8 mouse cellular contexts compared by ENCODE assay signal in genomic region chr9:110716775-110717174, GRCm38 (mm10). TPM values are rescaled to one million over a fixed set of nuclear protein-coding genes. Genes with fewer than 3 reads are reported as not detected.
DNase-seq lines count a peak whose midpoint lies in the region; ATAC-seq and TF ChIP-seq lines count a peak whose summit lies in the region.

No protein-coding gene starts in this region.

- ATAC-seq in limb, embryonic 12.5 days (ENCODE audit: insufficient number of reproducible peaks, insufficient read depth, low FRiP score, low TSS enrichment, low read depth), result peak; percentile 24; the same call in 1 of the 2 replicates
- ATAC-seq in midbrain, embryonic 13.5 days, result peak; percentile 85

- H3K4me1 ChIP-seq in thymus, adult 2 months (replicated peaks; ENCODE audit: control insufficient read depth, insufficient read depth, low read length), result no peaks in the 10 kb centered on the region
- H3K4me1 ChIP-seq in kidney, adult 2 months (ENCODE audit: control insufficient read depth, insufficient read depth, low read length), result peaks cover 4% of the 10 kb centered on the region; the same call in 1 of the 2 replicates
- H3K4me1 ChIP-seq in limb, embryonic 12.5 days (replicated peaks), result 0 out of 2 replicates have a peak, but pooled peaks cover 5% of the 10 kb centered on the region
- H3K4me1 ChIP-seq in midbrain, embryonic 13.5 days (replicated peaks), result no peaks in the 10 kb centered on the region

- no peaks in the 10 kb centered on the region for H3K27me3 ChIP-seq in thymus, adult 2 months (ENCODE audit: control insufficient read depth, insufficient read depth, low read length)
- no peaks in the 10 kb centered on the region for H3K27me3 ChIP-seq in kidney, adult 2 months (replicated peaks; ENCODE audit: control insufficient read depth, insufficient read depth, low read length)
- H3K27me3 ChIP-seq in limb, embryonic 12.5 days, result no peaks in the 10 kb centered on the region
- no peaks in the 10 kb centered on the region for H3K27me3 ChIP-seq in midbrain, embryonic 13.5 days

- no peak overlapping the region for H3K4me3 ChIP-seq in thymus, adult 2 months (ENCODE audit: control insufficient read depth, insufficient read depth, low read length)
- H3K4me3 ChIP-seq in kidney, adult 2 months (ENCODE audit: insufficient read depth, low read depth, low read length), result no peak overlapping the region
- no peak overlapping the region for H3K4me3 ChIP-seq in limb, embryonic 12.5 days (replicated peaks)
- H3K4me3 ChIP-seq in midbrain, embryonic 13.5 days (replicated peaks), result no peak overlapping the region

- WGBS in thymus, adult 2 months, result 47% methylated on average over 4 of the region's 4 CpGs
- 31% methylated on average over 4 of the region's 4 CpGs for WGBS in kidney, adult 2 months
- WGBS in limb, embryonic 12.5 days, result 32% methylated on average over 4 of the region's 4 CpGs
- WGBS in midbrain, embryonic 13.5 days, result 30% methylated on average over 4 of the region's 4 CpGs

- peaks cover 14% of the 10 kb centered on the region for H3K36me3 ChIP-seq in thymus, adult 2 months (ENCODE audit: control insufficient read depth, insufficient read depth, low read length)
- no peaks in the 10 kb centered on the region for H3K36me3 ChIP-seq in kidney, adult 2 months (ENCODE audit: control insufficient read depth, insufficient read depth, low read length)
- peaks cover 30% of the 10 kb centered on the region for H3K36me3 ChIP-seq in limb, embryonic 12.5 days
- peaks cover 20% of the 10 kb centered on the region for H3K36me3 ChIP-seq in midbrain, embryonic 13.5 days

- peak; percentile 54 for DNase-seq in thymus, adult 2 months
- DNase-seq in thymus, adult 18-20 months, result no peak
- peak; percentile 78 to 81 for DNase-seq in cerebellum, postnatal 14 days
- DNase-seq in gastrocnemius, adult 8-10 months (ENCODE audit: low spot score in 2 of 2), result peak; percentile 32 to 36
- DNase-seq in kidney, adult 2 months, result peak; percentile 78
- DNase-seq in thymus, postnatal 0 days (ENCODE audit: low spot score), result peak; percentile 56

- TF ChIP-seq POLR2A in thymus, adult 2 months (IDR thresholded peaks at IDR 0.05; ENCODE audit: control insufficient read depth, extremely low read depth, insufficient read depth, low read length, poor library complexity), result no peak
- no peak for TF ChIP-seq POLR2A in kidney, adult 2 months (IDR thresholded peaks at IDR 0.05; ENCODE audit: low read depth, low read length)

- 0 out of 2 replicates have a peak overlapping the region, but pooled peaks have one; percentile 9 for H3K9ac ChIP-seq in limb, embryonic 12.5 days (replicated peaks)
- no peak overlapping the region for H3K9ac ChIP-seq in midbrain, embryonic 13.5 days (replicated peaks)

- H3K27ac ChIP-seq in thymus, adult 2 months (ENCODE audit: control insufficient read depth, insufficient read depth, low read length), result no peak overlapping the region
- H3K27ac ChIP-seq in kidney, adult 2 months (ENCODE audit: insufficient read depth, low read depth, low read length), result no peak overlapping the region
- H3K27ac ChIP-seq in limb, embryonic 12.5 days, result no peak overlapping the region
- no peak overlapping the region for H3K27ac ChIP-seq in midbrain, embryonic 13.5 days

- H3K4me2 ChIP-seq in limb, embryonic 12.5 days, result no peak overlapping the region
- no peak overlapping the region for H3K4me2 ChIP-seq in midbrain, embryonic 13.5 days (replicated peaks)

- no peak for TF ChIP-seq CTCF in thymus, adult 2 months (IDR thresholded peaks at IDR 0.05; ENCODE audit: borderline replicate concordance, control insufficient read depth, extremely low read depth, insufficient read depth, low read length, poor library complexity)
- peak; percentile 88 for TF ChIP-seq CTCF in kidney, adult 2 months (conservative IDR thresholded peaks at IDR 0.05; ENCODE audit: insufficient read depth, insufficient read length, low read depth, low read length)

- H3K9me3 ChIP-seq in limb, embryonic 12.5 days, result no peaks in the 10 kb centered on the region
- no peaks in the 10 kb centered on the region for H3K9me3 ChIP-seq in midbrain, embryonic 13.5 days

RNA-seq across cellular contexts. Expression of gene Myl3, which starts 24.9 kb away (rescaled TPM):
- polyA plus RNA-seq in thymus, adult 2 months (2012; rRNA removed), result 2.4 and 293 TPM in 2 replicates
- 100 to 1,000 TPM; 644 to 855 (median 660) TPM for total RNA-seq in gastrocnemius, adult 8-10 months (2022)
- polyA plus RNA-seq in kidney, adult 2 months (2012; rRNA removed), result 1.6 and 11.5 TPM in 2 replicates
- polyA plus RNA-seq in limb, embryonic 12.5 days (2016; fragmentation: Nextera tagmentation; extraction: Ambion mirVana), result 1.6 and 2.6 TPM in 2 replicates
- polyA plus RNA-seq in midbrain, embryonic 13.5 days (2015; fragmentation: Nextera tagmentation; extraction: Ambion mirVana), result not detected in 2 replicates
- 0.94 and 1.4 TPM in 2 replicates for polyA plus RNA-seq in thymus, postnatal 0 days (2015; fragmentation: Nextera tagmentation; extraction: Ambion mirVana)

RNA-seq across cellular contexts. Expression of gene Pth1r, which starts 30.2 kb away (rescaled TPM):
- polyA plus RNA-seq in thymus, adult 2 months (2012; rRNA removed), result 5.4 and 5.8 TPM in 2 replicates
- total RNA-seq in gastrocnemius, adult 8-10 months (2022), result 1 to 10 TPM in 2 of 4 experiments, under 1 TPM in 2; 0.44 to 1.4 (median 1.0) TPM
- polyA plus RNA-seq in kidney, adult 2 months (2012; rRNA removed), result 740 and 847 TPM in 2 replicates
- polyA plus RNA-seq in limb, embryonic 12.5 days (2016; fragmentation: Nextera tagmentation; extraction: Ambion mirVana), result 76.6 and 81.8 TPM in 2 replicates
- 9.2 and 11.2 TPM in 2 replicates for polyA plus RNA-seq in midbrain, embryonic 13.5 days (2015; fragmentation: Nextera tagmentation; extraction: Ambion mirVana)
- polyA plus RNA-seq in thymus, postnatal 0 days (2015; fragmentation: Nextera tagmentation; extraction: Ambion mirVana), result 2.6 and 2.9 TPM in 2 replicates

Comparison
In these comparisons a context has a peak if more than half of its experiments do, and no peak if none do; other contexts are left out.
1. DNase-seq: peak in thymus, adult 2 months (single experiment), cerebellum, postnatal 14 days (2 of 2), gastrocnemius, adult 8-10 months (2 of 2), kidney, adult 2 months (single experiment) and thymus, postnatal 0 days (single experiment); none in thymus, adult 18-20 months (0 of 2).